Mouse (Mus musculus) spleen, postnatal 36 days (tissue): ENCODE results near the gene Pigyl.
"Not testable (repeated sequence)": the region's sequence is repeated elsewhere in the genome, so short reads cannot be mapped to it uniquely, and the experiment has no call there.

Experiments used
- DNase-seq, 2 experiments: peaks; one replicate each; pipeline ENCODE4 v3.0.0; 2022; ENCODE audit warnings: low spot score in 2 of 2, mixed read lengths in 1 of 2

The Pigyl gene

GRCm38 (mm10) chr9:22138480-22138879, 18.2 kb upstream of the Pigyl start:
- DNase-seq = no peak

DNA sequence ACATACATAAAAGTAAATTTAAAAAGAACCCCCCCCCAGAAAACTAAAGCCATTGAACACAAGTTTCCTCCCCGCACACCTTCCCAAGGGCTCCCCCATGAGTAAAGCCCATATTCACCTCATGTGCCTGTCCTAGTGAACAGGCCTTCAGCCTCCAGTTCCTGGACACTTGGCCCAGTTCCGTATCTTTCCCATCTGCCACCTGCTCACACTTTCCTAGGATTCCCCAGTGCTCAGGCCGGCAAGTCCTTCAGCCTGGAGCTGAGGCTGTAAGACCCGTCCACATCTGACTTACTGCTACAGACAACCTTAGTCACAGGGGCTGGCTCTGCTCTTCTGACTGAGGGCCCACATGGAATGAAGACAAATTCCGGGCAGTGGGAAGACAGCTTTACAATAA, 16.9 kb upstream of the Pigyl start:
- DNase-seq = no peak

- DNase-seq = peak; percentile 83 to 87
Measured at GRCm38 (mm10) chr9:22143108-22144037, 13.3 kb upstream of the Pigyl start.

DNA sequence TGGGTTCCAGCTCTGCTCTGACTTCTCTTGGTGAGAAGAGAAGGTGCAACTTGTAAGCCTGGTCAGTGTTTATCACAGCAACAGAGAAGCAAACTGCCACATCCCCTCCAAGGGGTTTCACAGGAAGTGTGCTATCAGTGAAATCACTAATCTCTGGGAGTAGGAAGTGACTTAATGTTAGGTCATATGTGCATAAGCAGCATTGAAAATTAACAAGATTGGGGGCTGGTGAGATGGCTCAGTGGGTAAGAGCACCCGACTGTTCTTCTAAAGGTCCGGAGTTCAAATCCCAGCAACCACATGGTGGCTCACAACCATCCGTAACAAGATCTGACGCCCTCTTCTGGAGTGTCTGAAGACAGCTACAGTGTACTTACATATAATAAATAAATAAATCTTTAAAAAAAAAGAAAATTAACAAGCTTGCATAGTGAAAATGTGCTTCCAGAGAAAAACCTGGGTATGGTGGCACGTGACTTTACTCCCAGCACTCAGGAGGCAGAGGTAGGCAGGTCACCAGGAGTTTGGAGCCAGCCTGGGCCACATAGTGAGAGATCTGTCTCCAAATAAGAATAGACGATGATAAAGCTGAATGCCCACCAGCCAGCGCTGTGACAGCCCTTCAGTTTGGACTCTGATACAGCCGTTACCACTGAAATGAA, 12.2 kb upstream of the Pigyl start:
- DNase-seq = no peak

DNA sequence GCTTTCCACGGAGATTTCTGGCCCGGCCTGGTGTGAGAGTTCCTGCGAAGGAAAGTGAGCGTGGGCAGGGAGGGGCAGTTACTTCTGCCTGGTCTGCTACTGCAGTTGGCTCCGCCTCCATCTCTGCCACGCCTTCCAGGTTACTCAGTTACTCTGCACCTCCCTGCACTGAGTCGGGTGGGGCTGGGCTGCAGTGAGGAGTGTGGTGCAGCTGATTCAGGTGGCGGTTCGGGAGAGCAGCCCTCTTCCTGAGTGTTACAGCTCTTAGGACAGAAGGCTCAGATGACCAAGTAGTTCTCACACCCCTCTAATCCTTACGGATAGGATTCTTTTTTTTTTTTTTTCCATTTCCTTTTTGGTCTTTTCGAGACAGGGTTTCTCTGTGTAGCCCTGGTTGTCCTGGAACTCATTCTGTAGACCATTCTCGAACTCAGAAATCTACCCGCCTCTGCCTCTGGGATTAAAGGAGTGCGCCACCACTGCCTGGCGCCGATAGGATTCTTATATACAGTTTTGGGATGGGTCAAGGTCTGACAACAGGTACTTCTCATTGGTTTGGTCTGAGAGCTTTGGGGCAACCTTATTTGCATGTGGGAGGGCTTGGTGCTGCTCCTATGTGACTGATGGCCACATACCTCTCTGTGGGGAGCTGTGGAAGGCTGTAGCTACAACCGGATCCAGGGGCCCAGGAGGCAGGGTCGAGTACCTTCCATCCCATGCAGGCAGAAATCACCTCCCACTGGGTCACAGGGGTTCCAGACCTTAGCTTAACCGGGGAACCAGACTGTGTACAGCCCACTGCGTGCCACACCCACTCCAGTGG, 7.0 kb upstream of the Pigyl start:
- DNase-seq = no peak

DNA sequence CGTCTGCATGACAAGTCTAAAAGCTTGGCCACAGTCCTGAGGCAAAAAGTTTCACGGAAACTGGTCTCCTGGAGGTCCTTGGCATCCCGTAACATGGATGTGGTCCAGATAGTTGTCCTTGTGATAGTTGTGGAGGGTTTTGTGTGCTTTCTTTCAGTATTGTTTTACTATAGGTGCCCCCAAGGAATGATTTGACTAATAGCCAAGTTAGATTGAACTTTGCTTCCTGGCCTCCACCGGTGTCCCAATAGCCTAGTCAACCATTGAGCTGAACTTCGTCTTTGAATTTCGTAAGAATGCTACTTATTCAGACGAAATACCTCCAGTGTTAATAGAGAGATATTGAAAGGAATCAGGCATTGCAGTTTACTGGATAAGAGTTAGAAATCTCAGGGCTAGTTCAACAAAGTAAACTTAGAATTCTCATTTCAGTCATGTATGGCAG, 6.4 kb upstream of the Pigyl start:
- DNase-seq = not testable (repeated sequence)

GRCm38 (mm10) chr9:22150946-22151345, 5.7 kb upstream of the Pigyl start:
- no peak for DNase-seq

DNA sequence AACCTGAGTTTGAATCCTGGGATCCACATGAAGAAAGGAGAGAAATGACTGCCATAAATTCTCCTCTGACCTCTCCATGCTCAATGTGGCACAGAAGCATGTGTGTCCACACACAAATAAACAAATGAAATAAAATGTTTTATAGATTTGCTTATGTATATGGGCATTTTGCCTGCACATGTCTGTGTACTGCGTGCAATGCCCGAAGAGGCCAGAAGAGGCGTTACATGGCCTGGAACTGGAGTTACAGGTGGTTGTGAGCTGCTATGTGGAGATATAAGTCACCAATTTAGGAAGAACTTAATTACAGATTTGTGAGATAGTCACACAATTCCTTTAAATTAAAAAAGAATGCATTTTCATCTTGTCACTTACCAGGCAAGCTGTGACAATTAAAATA, 2.8 kb upstream of the Pigyl start:
- no peak for DNase-seq

DNA sequence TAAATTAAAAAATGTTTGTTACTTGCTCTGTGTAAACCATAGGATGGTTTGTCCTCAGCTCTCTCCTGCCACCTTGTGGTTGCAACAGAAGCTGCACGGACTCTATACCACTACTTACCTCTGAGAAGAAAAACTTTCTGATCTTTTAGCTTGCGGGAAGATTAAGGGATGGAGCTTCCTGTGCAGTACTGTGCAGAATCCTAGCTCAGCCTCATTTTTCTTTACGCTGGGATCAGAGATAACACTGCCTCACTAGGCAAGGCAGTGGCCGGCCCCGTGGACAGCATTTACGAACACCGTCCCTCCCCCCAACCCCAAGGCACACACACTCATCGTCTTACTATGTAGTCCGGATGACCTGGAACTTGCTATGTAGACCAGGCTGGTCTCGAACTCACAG, 1.0 kb upstream of the Pigyl start:
- peak; percentile 70 to 75 for DNase-seq

- no peak for DNase-seq
Measured at GRCm38 (mm10) chr9:22157516-22158265, 1.0 kb downstream of the Pigyl start.

DNA sequence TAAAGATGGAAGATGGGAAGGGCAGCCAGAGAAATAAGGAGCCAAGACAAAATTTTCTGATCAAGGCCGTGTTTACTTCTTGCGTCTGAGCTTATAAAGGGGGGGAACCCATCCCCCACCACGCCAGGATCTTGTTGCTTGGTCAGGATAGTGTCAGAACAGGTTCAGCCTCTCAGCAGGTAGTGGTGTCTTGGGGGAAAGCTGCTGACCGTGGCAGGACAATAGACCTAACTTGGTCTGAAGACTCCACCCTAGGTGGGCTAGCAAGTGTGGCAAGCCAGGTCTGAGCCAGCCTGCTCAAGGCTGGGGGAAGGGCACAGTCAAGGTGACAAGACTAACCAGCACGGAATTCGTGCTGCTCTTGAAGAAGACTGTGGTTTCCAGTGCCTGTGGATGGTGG, 4.7 kb downstream of the Pigyl start:
- no peak for DNase-seq

DNA sequence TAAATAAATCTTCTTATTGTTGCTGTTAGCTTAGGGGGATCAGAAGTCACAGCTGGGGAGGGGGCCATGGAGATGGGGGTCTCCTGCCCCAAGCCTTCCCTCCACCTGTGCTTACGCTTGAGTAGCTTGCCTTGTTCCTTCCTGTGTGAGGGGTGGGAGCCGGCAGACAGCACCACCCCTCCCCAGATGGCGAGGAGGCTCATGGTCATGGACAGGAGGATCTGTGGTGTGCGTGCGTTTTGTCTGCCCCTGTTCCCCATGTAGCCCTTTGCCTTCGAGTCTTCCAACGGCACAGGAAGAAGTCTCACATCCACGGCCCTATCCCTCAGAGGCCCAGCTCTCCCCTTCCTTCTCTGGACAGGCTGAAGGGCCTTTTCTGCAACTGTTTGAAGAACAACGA, 5.7 kb downstream of the Pigyl start:
- DNase-seq = no peak

GRCm38 (mm10) chr9:22162912-22163311, 6.3 kb downstream of the Pigyl start:
- no peak for DNase-seq

DNA sequence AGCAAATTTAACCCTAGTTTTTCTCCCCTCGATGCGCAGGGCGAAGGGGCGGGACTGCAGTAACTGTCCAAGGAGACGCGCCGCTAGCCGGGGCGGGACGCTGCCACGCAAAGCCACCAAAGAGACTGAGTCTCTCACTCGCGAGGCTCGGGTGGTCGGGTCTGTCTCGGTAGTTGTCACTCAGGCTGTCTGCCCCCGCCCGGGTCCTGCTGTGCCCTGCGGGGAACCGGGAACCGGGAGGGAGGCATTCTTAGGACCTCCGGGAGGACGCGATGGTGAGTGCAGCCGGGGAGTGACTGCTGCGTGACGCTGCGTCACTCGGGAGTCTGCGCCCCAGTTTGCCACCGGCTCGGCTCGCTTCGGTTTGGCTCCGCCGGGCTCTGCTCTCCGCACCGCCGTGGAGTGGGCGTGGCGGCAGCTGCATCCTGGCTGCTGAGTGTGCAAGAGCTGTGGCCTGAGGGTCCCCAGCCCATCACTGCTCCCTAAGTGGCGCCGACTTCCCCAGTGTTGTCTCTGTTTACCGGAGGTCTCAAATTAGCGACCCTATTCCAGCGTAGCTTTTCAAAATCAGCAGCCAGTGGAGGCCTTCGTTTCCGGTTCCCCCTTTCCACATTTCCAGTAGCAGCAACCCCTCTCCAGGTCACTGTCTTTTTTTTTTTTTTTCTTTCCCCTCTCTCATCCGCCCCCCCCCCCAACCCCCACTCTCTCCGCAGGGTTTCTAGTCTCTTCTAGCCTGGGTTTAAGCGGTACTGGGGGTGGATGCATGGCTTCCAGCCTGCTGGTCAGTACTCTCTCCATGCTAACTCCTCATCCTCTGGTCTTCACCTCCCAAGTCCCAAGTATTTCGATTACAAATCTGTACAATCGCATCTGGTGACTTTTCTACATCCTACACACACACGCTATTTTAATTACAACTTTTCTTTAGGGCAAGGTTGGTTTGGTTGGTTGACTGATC, 8.3 kb downstream of the Pigyl start:
- no peak for DNase-seq

- DNase-seq = no peak
Measured at GRCm38 (mm10) chr9:22165964-22166363, 9.3 kb downstream of the Pigyl start.

- DNase-seq = no peak
Measured at GRCm38 (mm10) chr9:22166686-22167085, 10.0 kb downstream of the Pigyl start.

- no peak for DNase-seq
Measured at GRCm38 (mm10) chr9:22167751-22168150, 11.1 kb downstream of the Pigyl start.

DNA sequence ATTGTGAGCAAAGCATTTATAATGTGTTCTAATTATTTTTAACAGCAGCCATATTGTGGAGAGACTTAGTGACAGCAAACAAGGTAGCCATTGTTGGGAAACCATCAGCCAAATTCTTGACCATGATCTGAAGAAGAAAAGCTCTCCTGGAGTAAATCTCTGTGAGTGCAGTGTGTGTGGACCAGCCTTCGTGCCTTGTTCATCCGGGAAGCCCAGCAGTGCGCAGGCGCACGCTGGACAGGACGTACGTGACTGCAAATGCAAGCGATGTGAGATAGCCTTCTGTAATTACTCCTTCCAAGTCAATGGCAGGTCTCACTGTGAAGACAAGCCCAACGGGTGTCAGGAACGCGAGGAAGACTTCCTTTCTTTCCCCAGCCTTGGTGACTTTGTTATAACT, 12.7 kb downstream of the Pigyl start:
- no peak for DNase-seq

GRCm38 (mm10) chr9:22172318-22172717, 15.7 kb downstream of the Pigyl start:
- DNase-seq = no peak

DNA sequence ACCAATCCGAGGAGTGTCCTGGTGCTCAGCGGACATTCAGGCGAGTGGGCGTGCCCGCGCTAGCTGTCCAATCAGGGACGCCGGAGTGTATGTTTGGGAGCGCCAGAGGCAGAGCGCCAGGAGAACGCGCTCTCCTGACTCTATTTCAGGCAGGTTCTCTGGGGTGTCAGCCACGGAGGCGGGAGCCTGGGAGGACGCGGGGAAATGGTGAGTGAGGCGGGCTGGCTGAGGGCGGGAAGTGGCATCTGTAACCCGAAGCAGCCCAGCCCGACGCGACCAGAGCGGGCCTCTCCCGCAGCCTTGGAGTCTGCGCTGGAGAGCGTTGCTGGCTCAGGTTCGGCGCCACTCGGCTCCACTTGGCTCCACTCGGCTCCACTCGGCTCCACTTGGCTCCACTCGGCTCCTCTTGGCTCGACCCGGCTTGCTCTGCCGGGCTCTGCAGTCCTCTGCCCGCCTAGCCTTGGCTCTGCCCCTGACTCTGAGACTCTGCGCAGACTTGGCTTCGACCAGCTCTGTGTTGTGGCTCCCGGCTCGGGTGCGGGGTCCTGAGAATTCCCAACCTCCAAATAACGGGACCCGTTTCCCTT, 31.5 kb downstream of the Pigyl start, which contains the start of gene Zfp872:
Gene Zfp872 (plus strand): TSS at position 66 of the 587 bp plus-strand sequence.
- no peak for DNase-seq
